Mouse (Mus musculus): Measurements from ENCODE around the gene Hmgb2.
"Not testable (repeated sequence)": the region's sequence is repeated elsewhere in the genome, so short reads cannot be mapped to it uniquely, and the experiment has no call there.

Gene Hmgb2

GRCm38 (mm10) chr8:57511316-57512118 lies at the start of gene Hmgb2:
Hmgb2 (plus strand) TSS chr8:57511907.
- peak; percentile 99 for DNase-seq (ENCODE audit: low spot score in 2 of 2)

- no peak for DNase-seq (ENCODE audit: low spot score in 2 of 2)
Measured at GRCm38 (mm10) chr8:57462839-57463238, 48.9 kb upstream of the Hmgb2 start.

- DNase-seq (ENCODE audit: low spot score in 2 of 2), result no peak
Measured at GRCm38 (mm10) chr8:57463757-57464156, 48.0 kb upstream of the Hmgb2 start.

GRCm38 (mm10) chr8:57468624-57469023 lies 43.1 kb upstream of the Hmgb2 start:
- DNase-seq (ENCODE audit: low spot score in 2 of 2), result no peak

GRCm38 (mm10) chr8:57470863-57471262 lies 40.8 kb upstream of the Hmgb2 start:
- DNase-seq (ENCODE audit: low spot score in 2 of 2), result no peak

- DNase-seq (ENCODE audit: low spot score in 2 of 2), result no peak
Measured at GRCm38 (mm10) chr8:57473751-57474150, 38.0 kb upstream of the Hmgb2 start.

- no peak for DNase-seq (ENCODE audit: low spot score in 2 of 2)
Measured at GRCm38 (mm10) chr8:57478406-57478805, 33.3 kb upstream of the Hmgb2 start.

GRCm38 (mm10) chr8:57479700-57480099 lies 32.0 kb upstream of the Hmgb2 start:
- DNase-seq (ENCODE audit: low spot score in 2 of 2), result no peak

- DNase-seq (ENCODE audit: low spot score in 2 of 2), result no peak
Measured at GRCm38 (mm10) chr8:57480606-57481005, 31.1 kb upstream of the Hmgb2 start.

- peak; percentile 37 to 58 for DNase-seq (ENCODE audit: low spot score in 2 of 2)
Measured at GRCm38 (mm10) chr8:57486491-57487440, 24.9 kb upstream of the Hmgb2 start.

- peak; percentile 96 to 98 for DNase-seq (ENCODE audit: low spot score in 2 of 2)
Measured at GRCm38 (mm10) chr8:57487441-57488155, 24.1 kb upstream of the Hmgb2 start, which contains the start of gene Sap30. Sap30 (minus strand) TSS chr8:57487860.

GRCm38 (mm10) chr8:57488312-57488765 lies 23.4 kb upstream of the Hmgb2 start:
- DNase-seq (ENCODE audit: low spot score in 2 of 2), result peak; percentile 42 to 54

- DNase-seq (ENCODE audit: low spot score in 2 of 2), result no peak
Measured at GRCm38 (mm10) chr8:57489366-57489765, 22.3 kb upstream of the Hmgb2 start.

GRCm38 (mm10) chr8:57489896-57490295 lies 21.8 kb upstream of the Hmgb2 start:
- no peak for DNase-seq (ENCODE audit: low spot score in 2 of 2)

GRCm38 (mm10) chr8:57491873-57492272 lies 19.8 kb upstream of the Hmgb2 start:
- no peak for DNase-seq (ENCODE audit: low spot score in 2 of 2)

- no peak for DNase-seq (ENCODE audit: low spot score in 2 of 2)
Measured at GRCm38 (mm10) chr8:57498494-57498846, 13.2 kb upstream of the Hmgb2 start.

- no peak for DNase-seq (ENCODE audit: low spot score in 2 of 2)
Measured at GRCm38 (mm10) chr8:57498847-57499511, 12.7 kb upstream of the Hmgb2 start.

- peak; percentile 67 to 87 for DNase-seq (ENCODE audit: low spot score in 2 of 2)
Measured at GRCm38 (mm10) chr8:57503641-57504040, 8.1 kb upstream of the Hmgb2 start.

GRCm38 (mm10) chr8:57505500-57505899 lies 6.2 kb upstream of the Hmgb2 start:
- DNase-seq (ENCODE audit: low spot score in 2 of 2), result not testable (repeated sequence)

- no peak for DNase-seq (ENCODE audit: low spot score in 2 of 2)
Measured at GRCm38 (mm10) chr8:57507556-57508063, 4.1 kb upstream of the Hmgb2 start.

- DNase-seq (ENCODE audit: low spot score in 2 of 2), result no peak
Measured at GRCm38 (mm10) chr8:57508657-57509056, 3.0 kb upstream of the Hmgb2 start.
